Mouse (Mus musculus) liver, postnatal 0 days (tissue): ENCODE results near the gene Rbm4b. TPM values are rescaled to one million over a fixed set of nuclear protein-coding genes. Genes with fewer than 3 reads are reported as not detected.

Source experiments
- ATAC-seq: fragments of 200-750 bp; cut with Nextera tagmentation; 2 replicates; pipeline ENCODE4 v1.8.0; 2017; ENCODE audit warnings: mild to moderate bottlenecking, moderate library complexity
- DNase-seq: peaks from one replicate; pipeline ENCODE4 v3.0.0-alpha.2; 2016
- H3K27ac ChIP-seq: fragments of 300-500 bp; sonication (generic); 2 replicates; pipeline ENCODE4 v1.5.1; 2014; ENCODE audit warnings: antibody characterized with exemption, moderate library complexity, mild to moderate bottlenecking, low read depth
- H3K27me3 ChIP-seq: fragments of 300-500 bp; sonication (generic); 2 replicates; pipeline ENCODE4 v1.6.1; 2014; ENCODE audit warnings: low read length, control low read depth, mixed read lengths; ENCODE audit not compliant: insufficient read depth
- H3K36me3 ChIP-seq: fragments of 300-500 bp; sonication (generic); replicated peaks from 2 replicates; pipeline ENCODE4 v1.6.1; 2014; ENCODE audit warnings: mild to moderate bottlenecking, control low read depth, low read length, moderate library complexity, mixed read lengths; ENCODE audit not compliant: insufficient read depth
- H3K4me1 ChIP-seq: fragments of 300-500 bp; sonication (generic); 2 replicates; pipeline ENCODE4 v1.6.1; 2014; ENCODE audit warnings: antibody characterized with exemption, mild to moderate bottlenecking, control low read depth; ENCODE audit not compliant: insufficient read depth
- H3K4me2 ChIP-seq: fragments of 300-500 bp; sonication (generic); 2 replicates; pipeline ENCODE4 v1.6.1; 2014; ENCODE audit warnings: low read depth, mild to moderate bottlenecking, low read length, moderate library complexity, mixed read lengths
- H3K4me3 ChIP-seq: fragments of 300-500 bp; sonication (generic); 2 replicates; pipeline ENCODE4 v1.5.1; 2014; ENCODE audit warnings: low read depth, low read length
- H3K9ac ChIP-seq: fragments of 300-500 bp; sonication (generic); replicated peaks from 2 replicates; pipeline ENCODE4 v1.6.1; 2014; ENCODE audit warnings: mild to moderate bottlenecking, moderate library complexity
- H3K9me3 ChIP-seq: fragments of 300-500 bp; sonication (generic); 2 replicates; pipeline ENCODE4 v1.6.1; 2016; ENCODE audit warnings: mild to moderate bottlenecking, control low read depth, low read length, mixed read lengths
- CTCF ChIP-seq: sonication (generic); IDR thresholded peaks from 2 replicates; pipeline ENCODE4 v1.5.1; 2016; ENCODE audit warnings: antibody characterized with exemption, low read depth
- EP300 ChIP-seq: IDR thresholded peaks from 2 replicates; pipeline ENCODE4 v1.6.1; 2016; ENCODE audit warnings: antibody characterized with exemption, low read depth, mild to moderate bottlenecking
- WGBS: fragments of 180-500 bp; shearing (Covaris S2); extraction: QIAGEN DNeasy Blood & Tissue Kit; methylation state at CpG from one replicate; pipeline ENCODE4 v1.1.7; 2014; ENCODE audit not compliant: insufficient replicate concordance; 5-methylcytosine and 5-hydroxymethylcytosine counted together
- polyA plus RNA-seq: library from polyadenylated mRNA; unstranded; fragments of >200 nt; fragmentation: Nextera tagmentation; extraction: Ambion mirVana; gene quantifications from 2 replicates; pipeline ENCODE4 v1.2.1, GENCODE M21; 2015

Rbm4b gene
- polyA plus RNA-seq, 1 experiment from 2014 or later: 14.1 TPM

- Histone ChIP-seq H3K36me3 (no peaks in the 10 kb centered on the region), H3K9ac (peak overlapping the region; percentile 57), H3K9me3 (no peaks in the 10 kb centered on the region), H3K27ac (peak overlapping the region; percentile 55; the same call in 1 of the 2 replicates), H3K4me2 (peak overlapping the region; percentile 58), H3K27me3 (no peaks in the 10 kb centered on the region), H3K4me1 (peaks cover 10% of the 10 kb centered on the region), H3K4me3 (peak overlapping the region; percentile 26)
- ATAC-seq (peak; percentile 84), DNase-seq (peak; percentile 83)
- WGBS: 30% methylated on average over 11 of the region's 11 CpGs
- TF ChIP-seq EP300 (no peak), CTCF (no peak)
Observed at GRCm38 (mm10) chr19:4720671-4721244, 35.5 kb upstream of the Rbm4b start.

GRCm38 (mm10) chr19:4729186-4729585 is 27.1 kb upstream of the Rbm4b start:
- Histone ChIP-seq H3K36me3 (no peaks in the 10 kb centered on the region), H3K9ac (no peak overlapping the region), H3K9me3 (no peaks in the 10 kb centered on the region), H3K4me2 (no peak overlapping the region), H3K27me3 (no peaks in the 10 kb centered on the region), H3K4me1 (no peaks in the 10 kb centered on the region), H3K4me3 (no peak overlapping the region), H3K27ac (no peak overlapping the region)
- DNase-seq: no peak
- WGBS: 59% methylated on average over 9 of the region's 9 CpGs
- TF ChIP-seq CTCF (no peak), EP300 (no peak)
- ATAC-seq: no peak

- 64% methylated on average over 3 of the region's 3 CpGs for WGBS
- DNase-seq (no peak), ATAC-seq (no peak)
- no peaks in the 10 kb centered on the region for H3K9me3 ChIP-seq
- no peak overlapping the region for H3K4me3 ChIP-seq
- H3K9ac ChIP-seq: no peak overlapping the region
- H3K4me2 ChIP-seq: no peak overlapping the region
- H3K4me1 ChIP-seq: no peaks in the 10 kb centered on the region
- H3K27me3 ChIP-seq: no peaks in the 10 kb centered on the region
- no peaks in the 10 kb centered on the region for H3K36me3 ChIP-seq
- H3K27ac ChIP-seq: no peak overlapping the region
- TF ChIP-seq EP300 (no peak), CTCF (no peak)
Observed at GRCm38 (mm10) chr19:4733052-4733451, 23.2 kb upstream of the Rbm4b start.

GRCm38 (mm10) chr19:4737866-4738265 is 18.4 kb upstream of the Rbm4b start:
- DNase-seq (no peak), ATAC-seq (no peak)
- Histone ChIP-seq H3K4me1 (no peaks in the 10 kb centered on the region), H3K9ac (no peak overlapping the region), H3K4me2 (no peak overlapping the region), H3K4me3 (no peak overlapping the region), H3K36me3 (no peaks in the 10 kb centered on the region), H3K27ac (no peak overlapping the region), H3K27me3 (no peaks in the 10 kb centered on the region), H3K9me3 (no peaks in the 10 kb centered on the region)
- TF ChIP-seq CTCF (no peak), EP300 (no peak)
- WGBS: 75% methylated on average over 13 of the region's 13 CpGs

GRCm38 (mm10) chr19:4739053-4739452 is 17.2 kb upstream of the Rbm4b start:
- no peak overlapping the region for H3K9ac ChIP-seq
- no peaks in the 10 kb centered on the region for H3K4me1 ChIP-seq
- ATAC-seq (no peak), DNase-seq (no peak)
- H3K27ac ChIP-seq: no peak overlapping the region
- TF ChIP-seq EP300 (no peak), CTCF (no peak)
- WGBS: 81% methylated on average over 11 of the region's 11 CpGs
- H3K27me3 ChIP-seq: no peaks in the 10 kb centered on the region
- H3K9me3 ChIP-seq: no peaks in the 10 kb centered on the region
- H3K36me3 ChIP-seq: no peaks in the 10 kb centered on the region
- no peak overlapping the region for H3K4me3 ChIP-seq
- H3K4me2 ChIP-seq: no peak overlapping the region

- H3K27ac ChIP-seq: no peak overlapping the region
- TF ChIP-seq CTCF: no peak
- no peak for TF ChIP-seq EP300
- ATAC-seq: no peak
- no peaks in the 10 kb centered on the region for H3K9me3 ChIP-seq
- no peaks in the 10 kb centered on the region for H3K27me3 ChIP-seq
- H3K36me3 ChIP-seq: no peaks in the 10 kb centered on the region
- no peak for DNase-seq
- H3K4me1 ChIP-seq: no peaks in the 10 kb centered on the region
- no peak overlapping the region for H3K9ac ChIP-seq
- no peak overlapping the region for H3K4me2 ChIP-seq
- 81% methylated on average over 5 of the region's 5 CpGs for WGBS
- H3K4me3 ChIP-seq: no peak overlapping the region
Observed at GRCm38 (mm10) chr19:4739762-4740161, 16.5 kb upstream of the Rbm4b start.
